Mouse (Mus musculus) heart, adult 2 months (tissue): ENCODE results near the gene Zkscan16. TPM values are rescaled to one million over a fixed set of nuclear protein-coding genes. Genes with fewer than 3 reads are reported as not detected.

Experiments
- DNase-seq, 2 experiments: peaks; one replicate each; pipeline ENCODE4 v3.0.0; 2021
- H3K27ac ChIP-seq: fragments of 200-600 bp; 2 replicates; pipeline ENCODE4 v1.8.1; 2022
- H3K27me3 ChIP-seq: fragments of 200-500 bp; 2 replicates; pipeline ENCODE4 v1.6.1; 2012; ENCODE audit warnings: mild to moderate bottlenecking, low read length, inconsistent platforms, mixed read lengths; ENCODE audit not compliant: control insufficient read depth, insufficient read depth
- H3K36me3 ChIP-seq: fragments of 200-500 bp; 2 replicates; pipeline ENCODE4 v1.6.1; 2012; ENCODE audit warnings: low read length, inconsistent platforms; ENCODE audit not compliant: control insufficient read depth, insufficient read depth
- H3K4me1 ChIP-seq: fragments of 200-500 bp; 2 replicates; pipeline ENCODE4 v1.6.1; 2011; ENCODE audit warnings: low read length; ENCODE audit not compliant: control insufficient read depth, insufficient read depth
- H3K4me3 ChIP-seq: fragments of 200-600 bp; 2 replicates; pipeline ENCODE4 v1.8.1; 2022
- H3K79me2 ChIP-seq: fragments of 200-500 bp; replicated peaks from 2 replicates; pipeline ENCODE4 v1.6.1; 2012; ENCODE audit warnings: mild to moderate bottlenecking, inconsistent platforms, low read length, moderate library complexity, mixed read lengths; ENCODE audit not compliant: control insufficient read depth, insufficient read depth
- H3K9ac ChIP-seq: fragments of 200-500 bp; 2 replicates; pipeline ENCODE4 v1.6.1; 2012; ENCODE audit warnings: low read depth, mild to moderate bottlenecking, control low read depth, inconsistent platforms, low read length, mixed read lengths
- CTCF ChIP-seq: fragments of 200-600 bp; IDR thresholded peaks from 2 replicates; pipeline ENCODE4 v1.8.1; 2022; ENCODE audit warnings: antibody characterized with exemption, mild to moderate bottlenecking, moderate library complexity
- EP300 ChIP-seq: fragments of 200-500 bp; IDR thresholded peaks from 2 replicates; pipeline ENCODE4 v1.6.1; 2011; ENCODE audit warnings: low read depth, low read length, control low read depth; ENCODE audit not compliant: insufficient read depth
- POLR2A ChIP-seq: fragments of 200-500 bp; IDR thresholded peaks from 2 replicates; pipeline ENCODE4 v1.6.1; 2011; ENCODE audit warnings: mild to moderate bottlenecking, low read depth, low read length, control low read depth; ENCODE audit not compliant: insufficient read depth
- WGBS: fragments of 180-500 bp; shearing (Covaris S2); methylation state at CpG from one replicate; pipeline ENCODE4 v1.1.7; 2018; 5-methylcytosine and 5-hydroxymethylcytosine counted together
- intact Hi-C: fragments of 180-260 bp; cut with DNase I; formaldehyde crosslinking; loops from one replicate; pipeline ENCODE4 v1.15.1; 2025
- polyA plus RNA-seq: library from polyadenylated mRNA; depleted of rRNA; stranded (reverse); fragments of >200 nt; gene quantifications from 2 replicates; pipeline ENCODE4 v1.2.3, GENCODE M21; 2012
- total RNA-seq, 2 experiments: library from RNA; stranded (reverse); gene quantifications; 2 replicates each; pipeline ENCODE4 v1.2.3; 2021

Zkscan16 gene
- total and polyA plus RNA-seq, 3 experiments, result 0.14 TPM; not detected in 2

DNA sequence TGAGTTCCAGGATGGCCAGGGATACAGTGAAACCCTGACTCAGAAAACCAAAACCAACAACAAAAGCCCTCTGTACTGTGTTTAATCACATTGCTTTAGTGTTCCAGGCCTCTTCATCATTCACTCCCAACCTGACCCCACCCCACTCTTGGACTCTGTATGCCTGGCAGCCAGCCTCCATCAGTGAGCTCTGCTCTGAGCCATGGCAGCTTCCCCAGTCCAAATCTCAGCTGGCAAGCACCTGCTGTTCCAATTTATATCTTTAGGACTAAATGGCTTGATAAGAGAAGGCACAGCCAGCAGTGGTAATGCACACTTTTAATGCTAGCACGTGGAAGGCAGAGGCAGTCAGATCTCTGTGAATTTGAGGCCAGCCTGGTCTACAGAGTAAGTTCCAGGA lies 21.7 kb downstream of the Zkscan16 start:
- no peaks in the 10 kb centered on the region for H3K36me3 ChIP-seq
- no peak overlapping the region for H3K4me3 ChIP-seq
- H3K27ac ChIP-seq, result no peak overlapping the region
- intact Hi-C loops, result no loop called here
- WGBS, result 39% methylated on average over 1 of the region's 1 CpGs
- H3K79me2 ChIP-seq, result no peaks in the 10 kb centered on the region
- DNase-seq, result no peak
- no peaks in the 10 kb centered on the region for H3K27me3 ChIP-seq
- no peaks in the 10 kb centered on the region for H3K4me1 ChIP-seq
- no peak overlapping the region for H3K9ac ChIP-seq
- TF ChIP-seq EP300 (no peak), POLR2A (no peak), CTCF (no peak)

DNA sequence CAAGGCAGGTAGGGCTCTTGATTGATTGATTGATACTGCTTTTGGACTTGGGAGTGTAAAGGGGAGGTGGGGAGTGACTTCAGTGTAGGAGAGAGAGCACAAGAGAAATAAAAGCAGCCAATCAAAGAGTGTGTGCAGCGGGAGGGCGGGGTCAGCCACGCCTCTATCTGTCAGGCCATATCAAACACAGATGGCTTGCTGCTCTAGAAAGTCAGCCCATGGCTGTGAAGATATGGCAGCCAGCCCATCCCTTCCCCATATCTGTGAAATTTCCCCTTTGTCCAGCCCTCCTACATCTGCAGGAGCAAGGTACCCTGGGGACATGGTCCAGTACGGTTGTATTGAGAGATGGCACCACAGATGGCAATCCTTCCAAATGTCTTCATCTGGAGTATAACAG lies 27.2 kb downstream of the Zkscan16 start:
- 80% methylated on average over 4 of the region's 4 CpGs for WGBS
- intact Hi-C loops, result no loop called here

GRCm38 (mm10) chr4:58975711-58976110 lies 32.3 kb downstream of the Zkscan16 start:
- Histone ChIP-seq H3K4me3 (no peak overlapping the region), H3K4me1 (no peaks in the 10 kb centered on the region), H3K27me3 (no peaks in the 10 kb centered on the region), H3K27ac (no peak overlapping the region), H3K36me3 (no peaks in the 10 kb centered on the region), H3K9ac (no peak overlapping the region), H3K79me2 (no peaks in the 10 kb centered on the region)
- TF ChIP-seq POLR2A (no peak), EP300 (no peak), CTCF (no peak)
- no peak for DNase-seq
- intact Hi-C loops, result no loop called here
- WGBS, result 92% methylated on average over 5 of the region's 5 CpGs

More for the DNA sequence above, 27.2 kb downstream of the Zkscan16 start:
- no peaks in the 10 kb centered on the region for H3K79me2 ChIP-seq
- no peaks in the 10 kb centered on the region for H3K4me1 ChIP-seq
- no peak for TF ChIP-seq EP300
- no peak for TF ChIP-seq CTCF
- TF ChIP-seq POLR2A, result no peak
- H3K36me3 ChIP-seq, result no peaks in the 10 kb centered on the region
- no peaks in the 10 kb centered on the region for H3K27me3 ChIP-seq
- H3K4me3 ChIP-seq, result no peak overlapping the region
- DNase-seq, result no peak
- H3K27ac ChIP-seq, result no peak overlapping the region
- H3K9ac ChIP-seq, result no peak overlapping the region

DNA sequence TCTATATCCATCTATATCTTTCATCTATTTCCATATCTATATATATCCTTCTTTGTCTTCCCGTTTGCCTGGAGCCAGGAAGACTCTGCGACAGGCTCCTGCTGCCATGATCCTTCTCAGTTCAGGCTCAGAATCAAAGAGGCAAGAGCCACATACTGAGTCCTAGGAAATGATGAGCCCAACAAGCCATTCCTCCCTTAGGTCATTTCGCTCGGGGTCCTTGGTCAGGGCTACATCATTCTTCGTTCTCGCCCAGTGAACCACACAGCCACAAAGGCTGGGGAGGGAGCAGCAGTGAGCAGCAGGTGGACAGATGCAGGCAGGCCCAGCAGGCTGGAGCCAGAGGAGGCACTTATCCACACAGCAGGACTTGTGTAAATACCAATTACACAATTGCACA lies 38.0 kb downstream of the Zkscan16 start:
- DNase-seq, result no peak
- no peaks in the 10 kb centered on the region for H3K27me3 ChIP-seq
- H3K79me2 ChIP-seq, result no peaks in the 10 kb centered on the region
- 93% methylated on average over 6 of the region's 6 CpGs for WGBS
- no peak overlapping the region for H3K27ac ChIP-seq
- peaks cover 1% of the 10 kb centered on the region; the same call in 1 of the 2 replicates for H3K4me1 ChIP-seq
- no peak overlapping the region for H3K4me3 ChIP-seq
- no peak overlapping the region for H3K9ac ChIP-seq
- no peaks in the 10 kb centered on the region for H3K36me3 ChIP-seq
- no peak for TF ChIP-seq EP300
- TF ChIP-seq CTCF, result no peak
- no peak for TF ChIP-seq POLR2A
- intact Hi-C loops, result no loop called here

DNA sequence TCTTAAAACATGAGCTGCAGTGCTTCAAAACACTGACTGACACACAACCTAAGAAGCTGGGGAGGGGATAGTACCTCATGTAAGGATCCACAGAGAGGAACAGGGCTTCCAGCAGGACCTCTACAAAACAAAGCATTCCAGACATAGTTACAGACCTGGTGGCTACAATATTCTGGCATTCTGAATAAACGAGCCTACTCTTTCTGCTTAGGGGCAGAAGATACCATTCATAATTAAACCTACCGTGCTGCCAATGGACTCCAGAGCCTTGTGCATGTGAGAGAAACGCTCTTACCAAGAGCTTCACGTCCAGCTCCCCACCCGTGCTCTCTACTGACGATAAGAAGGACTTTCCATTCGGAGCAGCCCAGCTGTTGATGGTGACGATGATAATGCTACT lies 39.4 kb downstream of the Zkscan16 start:
- Histone ChIP-seq H3K9ac (no peak overlapping the region), H3K36me3 (no peaks in the 10 kb centered on the region), H3K27ac (no peak overlapping the region), H3K79me2 (no peaks in the 10 kb centered on the region), H3K27me3 (no peaks in the 10 kb centered on the region), H3K4me1 (peaks cover 1% of the 10 kb centered on the region; the same call in 1 of the 2 replicates), H3K4me3 (no peak overlapping the region)
- TF ChIP-seq POLR2A (no peak), CTCF (no peak), EP300 (no peak)
- WGBS, result 86% methylated on average over 8 of the region's 8 CpGs
- intact Hi-C loops, result no loop called here
- no peak for DNase-seq

- intact Hi-C loops, result loop anchor here (1.0 to 5.0 kb wide), 3 partner anchors 14 to 202 kb away; partner anchors contain the start of genes Gng10 and Ugcg
- Histone ChIP-seq H3K9ac (no peak overlapping the region), H3K27me3 (no peaks in the 10 kb centered on the region), H3K27ac (no peak overlapping the region), H3K4me1 (peaks cover 1% of the 10 kb centered on the region; the same call in 1 of the 2 replicates), H3K79me2 (no peaks in the 10 kb centered on the region), H3K36me3 (no peaks in the 10 kb centered on the region), H3K4me3 (no peak overlapping the region)
- TF ChIP-seq EP300, result 0 out of 2 replicates have a peak, but pooled peaks have one; percentile 41
- no peak for TF ChIP-seq POLR2A
- peak; percentile 99 for TF ChIP-seq CTCF
- WGBS, result 6% methylated on average over 7 of the region's 7 CpGs
- DNase-seq, result peak; percentile 74 to 86
These were observed 41.8 kb downstream of the Zkscan16 start for GRCm38 (mm10) chr4:58985157-58985648.
